Mouse (Mus musculus) liver, adult 2 months (tissue): ENCODE results near the gene Capza1.

Experiments
- CTCF ChIP-seq: fragments of 200-500 bp; IDR thresholded peaks from 2 replicates; pipeline ENCODE4 v1.5.1; 2011; ENCODE audit warnings: low read depth, low read length, control low read depth
- POLR2A ChIP-seq: fragments of 200-500 bp; IDR thresholded peaks from 2 replicates; pipeline ENCODE4 v1.6.1; 2011; ENCODE audit warnings: low read length, control low read depth; ENCODE audit not compliant: insufficient read depth; ENCODE audit errors: extremely low read depth

DNA sequence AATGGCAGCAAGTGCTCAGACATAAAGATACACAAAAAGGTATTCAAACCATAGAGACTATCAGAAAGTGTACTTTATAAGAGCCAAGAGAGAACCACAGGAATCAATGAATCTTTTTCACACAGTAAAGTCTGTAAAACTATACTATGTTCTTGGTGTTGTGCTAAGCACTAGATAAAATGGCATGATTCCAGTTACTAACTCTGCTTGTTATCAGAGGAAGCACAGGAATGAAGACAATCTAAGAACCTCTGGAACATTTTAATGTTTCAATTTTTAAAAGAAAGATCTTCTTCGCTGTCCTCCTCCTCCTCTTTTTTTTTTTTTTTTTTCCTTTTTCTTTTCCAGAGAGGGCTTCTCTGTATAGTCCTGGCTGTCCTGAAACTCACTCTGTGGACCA, 5.7 kb downstream of the Capza1 start:
- TF ChIP-seq CTCF (no peak), POLR2A (no peak)
